Mouse (Mus musculus): ENCODE results near the gene Chp2. TPM values are rescaled to one million over a fixed set of nuclear protein-coding genes. Genes with fewer than 3 reads are reported as not detected.

Chp2 gene
- polyA plus RNA-seq, 1 experiment from 2014 or later = 1.7 TPM

- Histone ChIP-seq H3K4me3 (no peak overlapping the region), H3K27ac (no peak overlapping the region), H3K36me3 (no peaks in the 10 kb centered on the region), H3K27me3 (no peaks in the 10 kb centered on the region), H3K4me2 (no peak overlapping the region), H3K9me3 (no peaks in the 10 kb centered on the region), H3K9ac (no peak overlapping the region), H3K4me1 (no peaks in the 10 kb centered on the region)
- WGBS = 67% methylated on average over 8 of the region's 8 CpGs
- no peak for ATAC-seq (ENCODE audit: borderline replicate concordance, extremely low read depth, low FRiP score, low TSS enrichment)
These were observed 25.3 kb downstream of the Chp2 start for GRCm38 (mm10) chr7:122244584-122244983.

GRCm38 (mm10) chr7:122245976-122246375 is 26.7 kb downstream of the Chp2 start:
- H3K4me3 ChIP-seq = no peak overlapping the region
- no peaks in the 10 kb centered on the region for H3K9me3 ChIP-seq
- H3K4me2 ChIP-seq = no peak overlapping the region
- no peak for ATAC-seq (ENCODE audit: borderline replicate concordance, extremely low read depth, low FRiP score, low TSS enrichment)
- H3K9ac ChIP-seq = no peak overlapping the region
- 30% methylated on average over 5 of the region's 5 CpGs for WGBS
- H3K27ac ChIP-seq = no peak overlapping the region
- no peaks in the 10 kb centered on the region for H3K36me3 ChIP-seq
- no peaks in the 10 kb centered on the region for H3K27me3 ChIP-seq
- no peaks in the 10 kb centered on the region for H3K4me1 ChIP-seq

DNA sequence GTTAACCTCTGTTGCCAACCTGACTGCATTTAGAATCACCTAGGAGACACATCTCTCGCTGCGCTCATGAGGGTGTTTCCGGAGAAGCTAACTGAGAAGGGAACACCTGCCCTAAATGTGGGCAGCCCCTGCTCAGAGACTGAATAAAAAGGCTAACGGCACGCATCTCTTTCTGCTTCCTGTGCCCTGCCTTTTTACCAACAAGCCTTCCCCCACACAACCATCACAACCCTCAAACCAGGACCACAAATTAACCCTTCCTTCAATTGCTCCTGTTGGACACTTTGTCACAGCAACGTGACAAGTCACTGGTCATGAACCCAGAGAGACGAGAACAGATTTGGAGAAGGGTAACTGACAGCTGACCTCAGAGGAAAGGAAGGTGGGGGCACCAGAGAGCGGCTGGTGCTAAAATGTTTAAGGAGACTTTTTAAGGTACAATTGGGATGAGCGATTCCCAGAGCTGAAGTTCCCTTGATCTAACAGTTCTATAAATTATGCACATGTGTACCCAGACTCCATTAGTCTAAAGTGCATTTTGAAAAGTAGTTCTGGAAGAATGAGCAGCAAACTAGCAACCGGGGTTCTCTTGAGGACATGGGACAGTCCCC is 28.1 kb downstream of the Chp2 start:
- ATAC-seq (ENCODE audit: borderline replicate concordance, extremely low read depth, low FRiP score, low TSS enrichment) = no peak
- Histone ChIP-seq H3K9me3 (no peaks in the 10 kb centered on the region), H3K4me2 (no peak overlapping the region), H3K36me3 (no peaks in the 10 kb centered on the region), H3K4me1 (no peaks in the 10 kb centered on the region), H3K27ac (no peak overlapping the region), H3K9ac (no peak overlapping the region), H3K4me3 (no peak overlapping the region), H3K27me3 (no peaks in the 10 kb centered on the region)
- WGBS = 76% methylated on average over 10 of the region's 10 CpGs

DNA sequence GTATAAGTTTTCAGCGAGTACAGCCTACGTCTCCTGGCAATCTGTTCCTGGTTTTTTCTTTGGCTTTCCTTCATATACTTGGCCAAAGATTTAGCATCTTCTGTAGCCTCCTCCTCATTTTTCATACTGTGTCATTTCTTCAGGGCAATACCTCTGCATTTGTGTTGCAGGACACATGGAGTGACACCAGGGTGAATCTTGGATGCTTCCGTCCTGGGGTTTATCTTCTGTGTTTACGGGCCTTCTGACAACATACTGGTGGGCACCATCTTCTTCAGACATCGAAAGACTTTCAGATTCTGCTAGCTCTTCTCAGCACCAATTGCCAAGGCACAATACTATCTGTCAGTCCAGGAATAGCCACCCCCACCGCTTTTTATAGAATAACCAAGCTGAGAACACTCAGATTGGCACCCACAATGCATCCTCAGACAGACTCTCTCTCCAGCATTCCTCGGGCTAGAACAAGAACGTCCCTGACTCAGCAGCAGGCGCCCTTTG is 30.1 kb downstream of the Chp2 start:
- Histone ChIP-seq H3K27me3 (no peaks in the 10 kb centered on the region), H3K4me2 (no peak overlapping the region), H3K36me3 (no peaks in the 10 kb centered on the region), H3K4me3 (no peak overlapping the region), H3K9ac (no peak overlapping the region), H3K9me3 (no peaks in the 10 kb centered on the region), H3K27ac (no peak overlapping the region), H3K4me1 (no peaks in the 10 kb centered on the region)
- ATAC-seq (ENCODE audit: borderline replicate concordance, extremely low read depth, low FRiP score, low TSS enrichment) = no peak
- 79% methylated on average over 9 of the region's 9 CpGs for WGBS

DNA sequence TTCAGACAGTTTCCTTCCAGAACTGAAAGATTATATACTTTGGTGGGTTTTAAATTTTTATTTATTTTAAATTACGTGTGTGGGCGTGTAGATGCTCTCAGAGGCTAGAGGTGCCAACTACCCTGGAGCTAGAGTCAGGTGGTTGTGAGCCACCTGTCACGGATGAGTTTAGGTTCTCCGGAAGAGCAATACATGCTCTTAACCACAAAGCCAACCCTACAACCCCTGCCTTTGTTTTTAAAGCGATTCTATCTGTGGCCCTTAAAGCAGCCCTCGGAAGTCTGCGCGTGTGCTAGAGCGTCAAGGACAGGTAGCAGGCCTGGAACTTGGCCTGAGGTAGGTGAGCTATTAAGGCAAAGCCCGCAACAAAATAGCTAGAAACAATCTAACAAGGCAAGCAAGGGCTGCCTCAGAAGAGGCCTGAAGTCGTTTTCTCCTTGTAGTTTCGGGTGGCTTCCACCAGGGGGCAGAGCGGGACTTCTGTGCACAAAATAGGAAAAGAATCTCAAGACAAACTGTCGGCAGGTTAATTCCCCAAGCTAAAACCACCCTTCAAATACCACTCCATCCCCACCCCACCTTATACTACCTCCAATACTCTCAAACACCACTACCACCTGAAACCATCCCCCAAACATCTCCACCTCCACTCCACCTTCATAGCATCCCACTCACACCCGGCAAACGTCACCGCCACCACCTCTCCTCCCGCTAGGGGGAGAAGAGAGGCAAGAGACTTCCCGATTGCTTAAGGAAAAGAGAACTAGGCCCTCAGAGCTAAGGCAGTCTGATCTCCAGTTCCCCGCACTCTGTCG is 32.1 kb downstream of the Chp2 start:
- H3K4me3 ChIP-seq = no peak overlapping the region
- no peak overlapping the region for H3K9ac ChIP-seq
- peak; percentile 49; the same call in 1 of the 2 replicates for ATAC-seq (ENCODE audit: borderline replicate concordance, extremely low read depth, low FRiP score, low TSS enrichment)
- peak overlapping the region; percentile 30; the same call in 1 of the 2 replicates for H3K4me2 ChIP-seq
- no peak overlapping the region for H3K27ac ChIP-seq
- no peaks in the 10 kb centered on the region for H3K4me1 ChIP-seq
- H3K27me3 ChIP-seq = no peaks in the 10 kb centered on the region
- H3K9me3 ChIP-seq = no peaks in the 10 kb centered on the region
- no peaks in the 10 kb centered on the region for H3K36me3 ChIP-seq
- 27% methylated on average over 21 of the region's 21 CpGs for WGBS

GRCm38 (mm10) chr7:122256722-122257121 is 37.4 kb downstream of the Chp2 start:
- Histone ChIP-seq H3K27ac (no peak overlapping the region), H3K4me1 (no peaks in the 10 kb centered on the region), H3K27me3 (no peaks in the 10 kb centered on the region), H3K4me3 (no peak overlapping the region), H3K9ac (no peak overlapping the region), H3K9me3 (no peaks in the 10 kb centered on the region), H3K36me3 (no peaks in the 10 kb centered on the region), H3K4me2 (no peak overlapping the region)
- 67% methylated on average over 7 of the region's 7 CpGs for WGBS
- ATAC-seq (ENCODE audit: borderline replicate concordance, extremely low read depth, low FRiP score, low TSS enrichment) = no peak

- H3K9me3 ChIP-seq = no peaks in the 10 kb centered on the region
- no peak overlapping the region for H3K9ac ChIP-seq
- H3K36me3 ChIP-seq = no peaks in the 10 kb centered on the region
- no peaks in the 10 kb centered on the region for H3K4me1 ChIP-seq
- H3K27ac ChIP-seq = no peak overlapping the region
- no peak overlapping the region for H3K4me2 ChIP-seq
- H3K4me3 ChIP-seq = no peak overlapping the region
- no peaks in the 10 kb centered on the region for H3K27me3 ChIP-seq
- WGBS = 78% methylated on average over 4 of the region's 4 CpGs
- ATAC-seq (ENCODE audit: borderline replicate concordance, extremely low read depth, low FRiP score, low TSS enrichment) = no peak
These were observed 39.2 kb downstream of the Chp2 start for GRCm38 (mm10) chr7:122258521-122258920.

DNA sequence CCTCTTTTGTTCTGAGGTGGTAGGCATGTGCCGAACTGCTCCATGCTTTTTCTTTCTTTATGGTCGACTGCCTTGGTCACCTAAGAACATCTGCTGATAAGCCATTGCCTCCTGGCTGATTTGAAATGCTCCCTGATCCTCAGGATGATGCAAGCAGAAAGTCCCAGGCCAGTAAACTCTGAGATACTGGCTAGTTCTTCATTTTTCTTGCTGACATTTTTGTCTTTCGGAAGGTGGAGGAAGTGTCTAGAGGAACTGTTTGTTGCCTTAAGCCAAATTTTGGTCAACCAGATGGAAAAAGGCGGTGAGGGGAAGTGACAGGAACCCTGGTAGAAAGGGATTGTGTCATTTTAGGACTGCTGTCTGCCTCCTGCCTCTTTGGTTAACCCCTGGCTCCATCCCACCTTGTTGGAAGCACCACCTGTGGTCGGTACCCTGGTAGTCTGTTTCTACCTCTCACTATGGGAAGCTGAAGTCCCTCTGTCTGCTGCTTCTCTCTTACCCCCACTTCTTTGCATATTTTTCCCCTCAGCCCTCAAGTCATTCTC is 40.8 kb downstream of the Chp2 start:
- no peak overlapping the region for H3K4me2 ChIP-seq
- H3K9ac ChIP-seq = no peak overlapping the region
- no peak overlapping the region for H3K27ac ChIP-seq
- no peaks in the 10 kb centered on the region for H3K9me3 ChIP-seq
- no peaks in the 10 kb centered on the region for H3K27me3 ChIP-seq
- WGBS = 69% methylated on average over 5 of the region's 5 CpGs
- no peak overlapping the region for H3K4me3 ChIP-seq
- H3K4me1 ChIP-seq = no peaks in the 10 kb centered on the region
- H3K36me3 ChIP-seq = no peaks in the 10 kb centered on the region
- ATAC-seq (ENCODE audit: borderline replicate concordance, extremely low read depth, low FRiP score, low TSS enrichment) = no peak

- no peaks in the 10 kb centered on the region for H3K9me3 ChIP-seq
- H3K27ac ChIP-seq = no peak overlapping the region
- no peak overlapping the region for H3K4me3 ChIP-seq
- no peaks in the 10 kb centered on the region for H3K36me3 ChIP-seq
- ATAC-seq (ENCODE audit: borderline replicate concordance, extremely low read depth, low FRiP score, low TSS enrichment) = peak; percentile 89
- no peak overlapping the region for H3K9ac ChIP-seq
- no peak overlapping the region for H3K4me2 ChIP-seq
- no peaks in the 10 kb centered on the region for H3K27me3 ChIP-seq
- H3K4me1 ChIP-seq = 0 out of 2 replicates have a peak, but pooled peaks cover 3% of the 10 kb centered on the region
- WGBS = 30% methylated on average over 4 of the region's 4 CpGs
These were observed 49.7 kb downstream of the Chp2 start for GRCm38 (mm10) chr7:122268983-122269486.

DNA sequence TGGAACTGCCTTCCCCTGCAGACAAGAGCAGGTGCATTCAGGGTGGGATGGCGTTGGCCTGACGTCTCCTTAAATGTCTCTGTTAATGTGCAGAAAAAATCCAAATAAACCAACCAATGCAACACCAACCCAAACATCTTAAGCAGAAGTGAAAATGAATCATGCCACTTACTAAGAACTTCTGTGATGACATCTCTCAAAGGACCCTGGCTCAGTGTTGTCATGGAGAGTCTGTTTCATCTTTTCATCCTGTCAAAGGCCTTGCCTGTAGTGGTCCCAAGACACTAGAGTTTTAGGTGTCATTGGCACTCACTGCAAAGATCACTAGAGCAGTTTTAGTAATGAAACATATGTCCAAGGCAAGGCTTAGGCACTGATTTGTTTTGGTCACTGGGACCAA is 53.0 kb downstream of the Chp2 start:
- no peak for ATAC-seq (ENCODE audit: borderline replicate concordance, extremely low read depth, low FRiP score, low TSS enrichment)
- H3K36me3 ChIP-seq = no peaks in the 10 kb centered on the region

More for the DNA sequence above, 53.0 kb downstream of the Chp2 start:
- 72% methylated on average over 2 of the region's 2 CpGs for WGBS
- H3K9ac ChIP-seq = no peak overlapping the region
- 0 out of 2 replicates have a peak, but pooled peaks cover 3% of the 10 kb centered on the region for H3K4me1 ChIP-seq
- H3K4me2 ChIP-seq = no peak overlapping the region
- H3K9me3 ChIP-seq = no peaks in the 10 kb centered on the region
- H3K27me3 ChIP-seq = no peaks in the 10 kb centered on the region
- no peak overlapping the region for H3K27ac ChIP-seq
- no peak overlapping the region for H3K4me3 ChIP-seq

Measured in lung, embryonic 15.5 days (tissue).